Mouse (Mus musculus) layer of hippocampus, adult 9-11 months (tissue): ENCODE measurements around the gene Pde4a.

ENCODE experiments used
- DNase-seq: peaks from one replicate; pipeline ENCODE4 v3.0.0; 2022

The Pde4a gene

GRCm38 (mm10) chr9:21184733-21185132 is 19.2 kb downstream of the Pde4a start:
- DNase-seq: no peak

DNA sequence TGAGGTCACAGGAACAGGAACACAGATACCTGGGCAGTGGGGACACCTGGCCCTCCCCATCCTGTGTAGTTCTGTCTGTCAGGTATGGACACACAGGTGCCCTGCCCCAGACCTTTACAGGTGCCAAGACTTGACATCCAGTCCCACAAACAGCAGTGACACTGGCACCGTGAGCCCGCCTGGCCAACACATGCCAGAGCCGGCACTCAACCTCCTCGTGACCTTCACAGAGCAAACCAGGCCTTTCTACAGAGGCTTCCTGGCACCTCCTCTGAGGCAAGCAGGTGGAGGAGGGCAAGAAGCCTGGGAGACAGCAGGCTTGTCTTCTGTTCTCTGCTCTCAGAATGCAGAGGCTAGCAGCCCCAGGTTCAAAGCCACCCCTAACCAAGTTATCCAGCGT is 19.9 kb downstream of the Pde4a start:
- no peak for DNase-seq

GRCm38 (mm10) chr9:21189905-21190304 is 24.4 kb downstream of the Pde4a start:
- DNase-seq: no peak

DNA sequence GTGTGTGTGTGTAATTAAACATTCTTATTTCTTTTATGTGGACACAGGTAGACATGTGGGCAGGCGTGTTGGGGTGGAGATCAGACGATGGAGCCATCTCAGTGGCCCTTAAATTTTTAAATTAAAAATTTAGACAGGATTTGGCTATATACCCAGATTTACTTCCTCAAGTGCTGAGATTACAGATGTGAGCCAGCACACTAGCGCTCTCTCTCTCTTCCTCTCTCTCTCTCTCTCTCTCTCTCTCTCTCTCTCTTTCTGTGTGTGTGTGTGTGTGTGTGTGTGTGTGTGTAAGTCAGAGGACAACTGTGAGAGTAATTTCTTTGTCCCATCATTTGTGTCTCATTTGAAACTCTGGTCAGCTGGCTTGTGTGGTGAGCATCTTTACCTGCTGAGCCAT is 25.2 kb downstream of the Pde4a start:
- no peak for DNase-seq

- no peak for DNase-seq
Measured at GRCm38 (mm10) chr9:21193786-21194185, 28.3 kb downstream of the Pde4a start.

- no peak for DNase-seq
Measured at GRCm38 (mm10) chr9:21194787-21195493, 29.4 kb downstream of the Pde4a start.

GRCm38 (mm10) chr9:21195736-21196505 is 30.4 kb downstream of the Pde4a start:
- peak; percentile 53 for DNase-seq

DNA sequence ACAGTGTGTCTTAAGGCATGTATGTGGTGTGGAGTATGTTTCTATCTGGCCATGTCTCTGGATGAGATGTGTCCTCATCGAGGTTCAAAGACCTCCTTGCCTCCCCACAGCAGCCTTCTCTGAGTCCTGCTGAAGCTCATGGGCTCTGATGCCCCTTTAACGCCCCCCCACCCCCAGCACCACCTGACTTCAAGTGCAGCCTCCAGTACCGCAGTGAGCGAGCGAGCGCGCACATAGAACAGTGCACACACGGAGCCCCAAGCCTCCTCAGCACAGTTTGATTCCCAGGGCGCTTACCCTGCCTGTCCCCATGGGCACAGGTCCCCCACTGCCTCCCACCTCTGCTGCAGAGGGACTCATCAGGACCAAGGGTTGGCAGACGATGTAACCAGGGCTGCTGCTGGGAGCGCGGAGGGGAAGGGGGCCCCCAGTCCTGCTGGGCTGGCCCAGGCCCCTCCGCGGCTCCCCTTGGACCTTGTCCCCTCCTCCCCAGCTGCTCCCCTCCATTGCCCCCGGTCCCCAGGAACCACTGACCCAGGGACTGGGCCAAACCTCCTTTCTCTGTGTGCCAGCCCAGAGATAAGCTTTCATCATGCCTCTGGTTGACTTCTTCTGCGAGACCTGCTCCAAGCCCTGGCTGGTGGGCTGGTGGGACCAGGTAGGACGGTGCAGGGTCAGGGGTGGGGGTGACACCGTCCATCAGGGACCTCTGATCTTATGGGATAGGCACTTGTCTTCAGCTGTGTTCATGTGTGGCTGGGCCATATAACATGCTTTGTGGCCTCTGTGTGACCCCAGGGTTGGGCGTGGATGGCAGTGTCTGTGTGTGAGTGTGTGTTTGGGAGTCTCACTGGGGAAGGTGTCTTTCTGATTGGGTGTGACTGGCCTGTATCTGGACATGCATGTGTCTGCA is 31.3 kb downstream of the Pde4a start:
- DNase-seq: peak; percentile 68

DNA sequence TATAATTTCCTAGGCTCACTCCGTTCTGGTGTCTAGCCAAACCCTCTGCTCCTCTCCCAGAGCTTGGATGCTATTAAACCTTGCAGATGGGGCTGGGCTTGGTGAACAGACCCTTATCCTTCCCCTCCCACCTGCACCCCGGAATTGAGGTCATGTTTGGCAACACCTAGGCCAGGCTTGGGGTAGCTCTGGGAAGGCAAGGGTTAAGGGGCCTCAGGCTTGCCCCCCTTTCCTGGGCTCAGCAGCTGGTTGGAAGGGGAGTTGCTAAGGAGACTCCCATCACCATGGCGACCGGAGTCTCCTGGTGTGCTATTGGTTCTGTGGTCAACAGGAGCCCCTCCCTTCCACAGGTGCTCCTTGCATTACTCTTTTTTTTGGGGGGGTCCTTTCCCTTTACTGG is 32.5 kb downstream of the Pde4a start:
- DNase-seq: peak; percentile 90

DNA sequence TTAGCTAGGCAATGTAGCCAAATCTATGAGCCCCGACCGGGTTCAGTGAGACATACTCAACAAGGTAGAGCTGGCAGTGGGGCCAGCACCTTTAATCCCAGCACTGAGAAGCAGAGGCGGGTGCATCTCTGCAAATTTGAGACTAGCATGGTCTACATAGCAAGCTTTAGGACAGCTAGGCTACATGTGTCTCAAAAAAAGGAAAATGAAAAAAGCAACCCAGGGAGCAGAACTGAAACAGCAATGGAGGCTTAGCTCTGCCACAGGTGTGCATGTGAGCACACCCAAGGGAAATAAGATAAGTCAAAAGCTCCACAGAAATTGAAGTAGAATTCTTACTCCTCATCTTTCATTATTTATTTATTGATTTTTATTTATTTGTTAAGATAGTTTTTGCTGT is 33.4 kb downstream of the Pde4a start:
- DNase-seq: no peak

- DNase-seq: no peak
Measured at GRCm38 (mm10) chr9:21204156-21204527, 38.6 kb downstream of the Pde4a start.

- peak; percentile 73 for DNase-seq
Measured at GRCm38 (mm10) chr9:21204528-21205272, 39.2 kb downstream of the Pde4a start.

- no peak for DNase-seq
Measured at GRCm38 (mm10) chr9:21206848-21207247, 41.3 kb downstream of the Pde4a start.

GRCm38 (mm10) chr9:21208626-21209025 is 43.1 kb downstream of the Pde4a start:
- no peak for DNase-seq

- DNase-seq: no peak
Measured at GRCm38 (mm10) chr9:21210821-21211220, 45.3 kb downstream of the Pde4a start.

- DNase-seq: no peak
Measured at GRCm38 (mm10) chr9:21211624-21212023, 46.1 kb downstream of the Pde4a start.

GRCm38 (mm10) chr9:21213617-21214190 is 48.2 kb downstream of the Pde4a start:
- no peak for DNase-seq

- DNase-seq: peak; percentile 63
Measured at GRCm38 (mm10) chr9:21216050-21216841, 50.7 kb downstream of the Pde4a start.

- no peak for DNase-seq
Measured at GRCm38 (mm10) chr9:21219820-21220219, 54.3 kb downstream of the Pde4a start.

GRCm38 (mm10) chr9:21220490-21221382 is 55.2 kb downstream of the Pde4a start:
- peak; percentile 95 for DNase-seq
